Mouse (Mus musculus): ENCODE data around the gene Defa26. TPM values are rescaled to one million over a fixed set of nuclear protein-coding genes. Genes with fewer than 3 reads are reported as not detected.
"Not testable (repeated sequence)": the region's sequence is repeated elsewhere in the genome, so short reads cannot be mapped to it uniquely, and the experiment has no call there.

Gene Defa26
- not detected in 2 replicates for total RNA-seq (2017)

DNA sequence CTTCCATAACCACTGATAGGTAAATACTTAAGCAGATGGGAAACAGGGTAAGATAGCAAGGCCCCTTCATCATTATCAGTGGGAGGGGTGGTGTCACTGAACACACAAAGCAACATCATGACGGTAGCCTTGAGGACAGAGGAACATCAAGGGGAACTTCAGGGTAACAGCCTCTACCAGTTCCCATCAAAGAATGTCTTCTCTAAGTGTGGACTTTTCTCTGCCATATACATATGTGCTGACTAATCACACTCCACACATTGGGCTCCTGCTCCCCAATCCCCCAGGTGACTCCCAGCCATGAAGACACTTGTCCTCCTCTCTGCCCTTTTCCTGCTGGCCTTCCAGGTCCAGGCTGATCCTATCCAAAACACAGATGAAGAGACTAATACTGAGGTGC, at the start of gene Defa26:
Gene Defa26 (plus strand): TSS at position 301 of the 400 bp plus-strand sequence.
- not testable (repeated sequence) for ATAC-seq (replicated peaks; ENCODE audit: low read depth, poor library complexity, severe bottlenecking)

DNA sequence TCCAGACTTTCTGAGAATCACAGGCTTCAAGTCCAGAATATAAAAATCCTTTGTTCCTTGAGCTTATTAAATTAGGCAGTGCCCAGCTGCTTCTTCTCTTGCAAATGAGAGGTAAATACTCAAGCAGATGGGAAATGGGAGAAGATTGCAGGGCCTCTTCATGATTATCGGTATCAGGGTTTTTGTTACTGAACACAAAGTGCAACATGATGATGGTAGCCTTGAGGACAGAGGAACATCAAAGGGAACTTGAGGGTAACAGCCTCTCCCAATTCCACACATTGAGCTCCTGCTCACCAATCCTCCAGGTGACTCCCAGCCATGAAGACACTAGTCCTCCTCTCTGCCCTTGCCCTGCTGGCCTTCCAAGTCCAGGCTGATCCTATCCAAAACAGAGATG, 35.3 kb upstream of the Defa26 start, which contains the start of gene Defa28:
Gene Defa28 (plus strand): TSS at position 301 of the 400 bp plus-strand sequence.
- not testable (repeated sequence) for ATAC-seq (replicated peaks; ENCODE audit: low read depth, poor library complexity, severe bottlenecking)

- ATAC-seq (replicated peaks; ENCODE audit: low read depth, poor library complexity, severe bottlenecking): not testable (repeated sequence)
Measured at GRCm38 (mm10) chr8:21594408-21594807, 23.6 kb upstream of the Defa26 start, which contains the start of gene Gm7861. Gene Gm7861, minus strand, starts transcription at chr8:21594508.

GRCm38 (mm10) chr8:21655480-21655879, 37.5 kb downstream of the Defa26 start, which contains the start of gene Defa17:
Gene Defa17, plus strand, starts transcription at chr8:21655780.
- ATAC-seq (replicated peaks; ENCODE audit: low read depth, poor library complexity, severe bottlenecking): not testable (repeated sequence)

- not testable (repeated sequence) for ATAC-seq (replicated peaks; ENCODE audit: low read depth, poor library complexity, severe bottlenecking)
Measured at GRCm38 (mm10) chr8:21665497-21665896, 47.5 kb downstream of the Defa26 start, which contains the start of gene Defa34. Gene Defa34, plus strand, starts transcription at chr8:21665797.

Other genes starting within 250 kb of the Defa26 start
- gene Defa2, start 239.7 kb upstream of the Defa26 start, total RNA-seq (2017): not detected in 2 replicates
- not detected in 2 replicates for gene Defa33, start 226.4 kb upstream of the Defa26 start, total RNA-seq (2017)
- gene Defa36, start 190.8 kb upstream of the Defa26 start, total RNA-seq (2017): not detected in 2 replicates
- not detected in 2 replicates for gene Gm7849, start 161.6 kb upstream of the Defa26 start, total RNA-seq (2017)
- gene Defa20, start 108.9 kb upstream of the Defa26 start, total RNA-seq (2017): not detected in 2 replicates
- not detected in 2 replicates for gene Defa32, start 89.2 kb upstream of the Defa26 start, total RNA-seq (2017)
- gene Defa37, start 52.8 kb upstream of the Defa26 start, total RNA-seq (2017): not detected in 2 replicates
- gene Defa28, start 35.2 kb upstream of the Defa26 start, total RNA-seq (2017): not detected in 2 replicates
- not detected in 2 replicates for gene Gm7861, start 23.7 kb upstream of the Defa26 start, total RNA-seq (2017)
- gene Defa17, start 37.6 kb downstream of the Defa26 start, total RNA-seq (2017): not detected in 2 replicates
- not detected in 2 replicates for gene Defa34, start 47.6 kb downstream of the Defa26 start, total RNA-seq (2017)
- gene AY761184, start 85.5 kb downstream of the Defa26 start, total RNA-seq (2017): not detected in 2 replicates
- gene Defa24, start 116.3 kb downstream of the Defa26 start, total RNA-seq (2017): not detected in 2 replicates
- not detected in 2 replicates for gene Defb50, start 205.4 kb downstream of the Defa26 start, total RNA-seq (2017)
- gene Defb2, start 221.7 kb downstream of the Defa26 start, total RNA-seq (2017): not detected in 2 replicates
- not detected in 2 replicates for gene Defb10, start 240.7 kb downstream of the Defa26 start, total RNA-seq (2017)

Data from common myeloid progenitor, adult 5-6 weeks (primary cell).